Mouse (Mus musculus) yolk sac, embryonic 10.5 days (tissue): ENCODE data around the gene Rftn2.
A peak's percentile ranks its signal among the peaks of the same experiment; 100 is the strongest.
"Not testable (repeated sequence)": the region's sequence is repeated elsewhere in the genome, so short reads cannot be mapped to it uniquely, and the experiment has no call there.

Experiments used
- DNase-seq: peaks from one replicate; pipeline ENCODE4 v3.0.0-alpha.2; 2017; ENCODE audit warnings: low spot score

Gene Rftn2

DNA sequence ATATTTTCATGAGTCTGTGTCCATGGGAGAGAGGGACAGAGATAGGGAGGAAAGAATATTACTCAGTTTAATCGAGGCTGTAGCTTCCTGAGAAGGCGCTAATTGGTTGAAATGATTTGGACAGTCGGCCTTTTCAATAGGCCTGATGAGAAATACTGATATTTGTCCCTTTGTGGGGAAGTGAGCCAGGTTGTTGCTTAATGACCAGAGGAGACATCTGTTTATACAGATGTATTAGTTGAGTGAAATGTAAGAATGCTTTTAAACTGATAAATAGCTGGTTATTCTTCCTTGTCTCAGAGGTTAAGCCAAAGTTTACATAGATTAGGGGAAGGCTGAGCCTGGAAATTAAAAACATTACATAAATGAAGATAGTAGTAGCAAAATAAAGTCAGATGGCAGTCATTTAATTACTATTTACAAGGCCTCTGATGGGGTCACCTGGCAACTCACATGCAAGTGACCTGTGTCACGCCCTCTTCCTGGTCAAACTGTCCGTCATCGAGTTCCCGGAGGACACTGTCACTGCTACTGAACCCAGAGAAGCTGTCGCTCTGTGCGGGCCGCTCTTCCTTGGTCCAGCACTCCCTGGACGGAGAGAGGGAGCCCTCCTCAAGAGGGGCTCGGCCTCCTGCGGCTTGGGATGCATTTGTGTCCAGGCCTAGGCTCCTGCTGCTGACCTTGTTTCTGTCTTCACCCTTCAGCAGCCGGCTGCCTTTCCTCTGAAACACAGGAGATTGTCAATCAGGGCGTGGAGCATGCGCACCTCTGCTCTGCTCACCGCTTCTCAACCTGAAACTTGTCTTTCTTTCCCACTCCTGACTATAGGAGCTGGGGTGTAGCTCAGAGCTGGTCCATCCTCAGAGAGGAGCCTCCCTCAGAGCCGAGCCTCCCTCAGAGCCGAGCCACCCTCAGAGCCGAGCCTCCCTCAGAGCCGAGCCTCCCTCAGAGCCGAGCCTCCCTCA is 54.9 kb downstream of the Rftn2 start:
- peak; percentile 66 for DNase-seq

GRCm38 (mm10) chr1:55168591-55168990 is 58.0 kb downstream of the Rftn2 start:
- no peak for DNase-seq

DNA sequence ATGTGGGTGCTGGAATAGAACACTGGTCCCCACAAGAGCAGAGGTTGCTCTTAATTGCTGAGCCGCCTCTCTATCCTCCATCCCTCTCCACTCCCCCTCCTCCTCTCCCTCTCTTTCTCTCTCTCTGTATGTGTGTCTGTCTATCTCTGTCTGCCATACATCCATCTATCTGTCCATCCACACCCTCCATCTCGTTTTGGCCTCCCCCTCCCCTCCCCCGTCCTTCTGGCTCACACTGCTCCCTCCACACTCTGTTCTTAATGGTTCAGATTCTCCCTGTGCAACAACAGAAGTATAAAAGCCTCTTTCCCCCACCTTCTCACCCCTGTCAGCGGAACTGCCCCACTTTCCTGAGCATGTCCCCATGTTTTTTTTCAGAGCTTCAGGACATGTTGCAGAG is 59.0 kb downstream of the Rftn2 start:
- no peak for DNase-seq

DNA sequence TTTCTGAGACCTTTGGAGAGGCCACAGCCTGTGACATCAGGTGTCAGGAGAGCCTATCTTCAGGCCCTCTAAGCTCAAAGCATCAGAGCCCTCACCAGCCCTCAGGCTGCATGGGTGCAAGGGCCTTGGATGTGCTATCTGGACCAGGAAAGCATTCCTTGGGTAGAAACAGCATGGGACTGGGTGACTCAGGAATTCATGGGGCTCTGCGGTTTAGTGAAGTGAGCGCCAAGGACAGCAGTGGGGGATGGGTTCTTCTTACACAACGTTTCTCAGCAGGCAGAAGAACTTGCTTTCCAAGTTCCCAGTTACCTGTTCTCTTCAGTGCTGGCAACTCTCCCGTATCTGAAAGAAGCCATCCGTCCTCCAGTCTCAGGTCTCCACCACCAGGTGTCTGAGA is 62.6 kb downstream of the Rftn2 start:
- peak; percentile 11 for DNase-seq

GRCm38 (mm10) chr1:55162781-55163180 is 63.8 kb downstream of the Rftn2 start:
- no peak for DNase-seq

GRCm38 (mm10) chr1:55161895-55162294 is 64.7 kb downstream of the Rftn2 start:
- DNase-seq = no peak

GRCm38 (mm10) chr1:55160831-55161638 is 65.5 kb downstream of the Rftn2 start:
- no peak for DNase-seq

DNA sequence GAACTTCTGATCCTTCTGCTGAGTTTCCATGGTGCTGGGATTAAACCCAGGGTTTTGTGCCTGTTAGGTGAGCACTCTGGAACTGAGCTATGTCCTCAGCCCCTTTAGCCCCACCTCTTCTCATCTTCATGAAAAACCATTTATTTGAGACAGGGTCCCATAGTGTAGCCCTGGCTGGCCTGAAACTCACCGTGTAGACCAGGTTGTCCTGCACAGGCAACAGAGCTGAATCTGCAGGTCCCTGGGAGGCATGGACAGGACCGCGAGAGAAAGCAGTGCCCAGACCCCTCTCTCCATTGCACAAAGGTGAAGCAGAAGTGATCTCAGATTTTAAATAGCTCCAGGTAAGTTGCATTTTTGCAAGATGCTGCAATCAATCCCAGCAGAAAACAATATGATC is 66.4 kb downstream of the Rftn2 start:
- no peak for DNase-seq

DNA sequence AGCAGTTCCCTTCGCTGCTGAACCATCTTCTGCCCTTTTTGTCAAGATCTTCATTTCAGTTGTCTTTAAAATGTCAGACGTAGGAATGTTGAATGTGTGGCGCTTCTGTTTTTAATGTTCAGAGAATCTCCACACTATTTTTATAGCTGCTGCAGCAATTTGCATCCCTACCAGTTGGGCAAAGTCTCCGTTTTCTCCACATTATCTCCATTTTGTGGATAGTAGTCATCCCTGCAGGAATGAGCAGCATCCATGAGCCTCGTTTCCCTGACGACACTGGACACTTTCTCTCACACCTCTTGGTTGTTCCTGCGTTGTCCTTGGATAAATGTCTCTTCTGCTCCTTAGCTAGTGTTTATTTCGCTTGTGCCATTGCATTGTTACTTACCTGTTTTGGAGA is 67.8 kb downstream of the Rftn2 start:
- no peak for DNase-seq

- DNase-seq = no peak
Observed at GRCm38 (mm10) chr1:55158211-55158610, 68.4 kb downstream of the Rftn2 start.

- no peak for DNase-seq
Observed at GRCm38 (mm10) chr1:55157329-55157728, 69.3 kb downstream of the Rftn2 start.

- DNase-seq = no peak
Observed at GRCm38 (mm10) chr1:55145556-55145955, 81.0 kb downstream of the Rftn2 start.

- no peak for DNase-seq
Observed at GRCm38 (mm10) chr1:55144338-55144737, 82.2 kb downstream of the Rftn2 start.

DNA sequence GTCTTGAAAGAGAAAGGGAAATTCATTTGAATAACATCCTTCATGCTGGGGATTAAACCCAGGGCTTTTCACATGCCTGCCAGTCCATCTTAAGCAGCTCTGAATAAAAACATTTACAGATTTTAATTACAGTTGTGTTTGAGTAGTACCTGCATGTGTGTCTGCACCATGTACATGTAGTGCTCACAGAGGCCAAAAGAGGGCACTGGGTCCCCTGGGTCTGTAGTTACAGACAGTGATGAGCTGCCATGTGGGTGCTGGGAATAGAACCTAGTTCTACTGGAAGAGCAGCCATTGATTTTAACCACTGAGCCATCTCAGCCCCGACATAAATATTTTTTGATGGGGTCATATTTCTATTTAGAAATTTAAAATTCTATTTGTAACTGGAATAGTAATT is 90.7 kb downstream of the Rftn2 start:
- DNase-seq = no peak

DNA sequence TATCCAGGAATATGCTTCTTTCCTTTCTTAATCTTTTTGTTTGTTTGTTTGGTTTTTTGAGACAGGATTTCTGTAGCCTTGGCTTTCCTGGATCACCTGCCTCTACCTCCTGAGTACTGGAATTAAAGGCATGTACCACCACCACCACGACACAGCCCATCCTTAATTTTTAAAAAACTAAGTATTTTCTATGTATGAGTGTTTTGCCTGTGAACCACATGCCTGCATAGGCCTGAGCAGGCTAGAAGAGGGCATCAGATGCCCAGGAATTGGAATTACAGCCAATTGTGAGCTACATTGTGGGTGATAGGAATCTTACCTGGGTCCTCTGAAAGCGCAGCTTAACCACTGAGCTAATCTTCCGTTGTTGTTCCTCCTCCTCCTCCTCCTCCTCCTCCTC is 92.3 kb downstream of the Rftn2 start:
- no peak for DNase-seq

- DNase-seq = no peak
Observed at GRCm38 (mm10) chr1:55133173-55133572, 93.4 kb downstream of the Rftn2 start.

- no peak for DNase-seq
Observed at GRCm38 (mm10) chr1:55132308-55132707, 94.3 kb downstream of the Rftn2 start.

DNA sequence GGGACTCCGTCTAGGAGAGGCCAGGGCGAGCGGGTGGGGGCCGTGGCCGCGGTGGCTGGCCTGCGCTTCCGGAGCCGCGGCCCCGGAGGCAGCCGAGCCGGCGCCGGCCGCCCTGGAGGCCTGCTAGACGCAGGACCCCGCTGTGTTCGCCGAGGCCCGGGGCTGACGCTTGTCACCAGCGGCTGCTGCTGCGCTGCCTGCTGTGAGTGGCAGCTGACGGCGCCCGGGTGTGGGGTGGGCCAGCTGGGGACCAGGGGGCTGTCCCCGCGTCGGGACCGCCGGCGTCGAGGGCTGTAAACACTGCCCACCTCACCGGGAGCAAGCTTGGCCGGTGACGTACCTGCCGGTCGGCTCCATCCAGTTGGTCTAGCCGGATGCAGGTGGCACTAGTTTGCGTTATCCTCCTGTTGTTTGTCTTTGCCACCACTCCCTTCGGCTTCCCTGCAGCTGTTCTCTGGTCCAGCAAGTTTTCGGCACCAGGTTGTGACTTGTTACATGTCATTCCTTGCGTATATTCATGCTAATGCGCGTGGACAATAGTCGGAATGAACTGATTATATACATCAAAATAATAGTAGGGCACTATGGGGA is 95.1 kb downstream of the Rftn2 start:
- DNase-seq = no peak

DNA sequence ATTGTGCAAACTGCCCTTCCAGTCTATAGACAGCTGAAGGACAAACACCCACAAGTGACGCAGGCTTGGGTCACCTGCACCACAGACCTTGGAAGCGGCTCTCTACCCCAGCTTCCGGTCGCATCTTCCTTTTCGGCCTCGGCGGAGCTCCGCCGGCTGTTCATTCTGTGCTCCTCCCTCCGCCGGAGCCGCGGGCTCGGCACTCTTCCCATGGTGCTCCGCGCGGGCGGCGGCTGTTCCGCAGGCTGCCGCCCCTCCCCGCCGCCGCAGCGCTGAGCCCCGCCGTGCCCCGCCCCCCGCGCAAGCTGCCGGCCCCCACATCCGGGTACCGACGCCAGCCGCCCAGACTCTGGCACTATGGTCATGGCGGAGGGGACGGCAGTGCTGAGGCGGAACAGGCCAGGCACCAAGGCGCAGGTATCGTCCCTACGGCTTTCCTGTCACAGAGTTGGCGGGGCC is 95.6 kb downstream of the Rftn2 start, which contains the start of gene Mob4:
Gene Mob4, plus strand, starts transcription at position 289 of the 459 bp plus-strand sequence.
- peak; percentile 92 for DNase-seq

- no peak for DNase-seq
Observed at GRCm38 (mm10) chr1:55130190-55130916, 96.2 kb downstream of the Rftn2 start.

GRCm38 (mm10) chr1:55129716-55130115 is 96.9 kb downstream of the Rftn2 start:
- DNase-seq = no peak

- DNase-seq = not testable (repeated sequence)
Observed at GRCm38 (mm10) chr1:55124136-55124535, 102.4 kb downstream of the Rftn2 start.
